Comparison of ENCODE assay signal across 23 mouse cellular contexts in genomic region chr8:123505267-123505666, GRCm38 (mm10). TPM values are rescaled to one million over a fixed set of nuclear protein-coding genes. Genes with fewer than 3 reads are reported as not detected.
"Had no signal": no experiment of that assay in that cellular context is flagged by ENCODE, and none has a peak within 500 bp of the region (broad histone marks: within the 10 kb centered on the region; RNA-seq: fewer than 3 reads in every experiment).

No protein-coding gene starts in this region.

- H3K9ac ChIP-seq: limb, embryonic 13.5 days; liver, embryonic 12.5 days; liver, embryonic 15.5 days; lung, embryonic 15.5 days; midbrain, embryonic 12.5 days; neural tube, embryonic 13.5 days had no signal

- H3K27me3 ChIP-seq: limb, embryonic 13.5 days; liver, embryonic 12.5 days; liver, embryonic 15.5 days; lung, embryonic 15.5 days; midbrain, embryonic 12.5 days; neural tube, embryonic 13.5 days had no signal

- H3K4me2 ChIP-seq: limb, embryonic 13.5 days; liver, embryonic 12.5 days; liver, embryonic 15.5 days; lung, embryonic 15.5 days; midbrain, embryonic 12.5 days; neural tube, embryonic 13.5 days had no signal

- ATAC-seq: intestine, postnatal 0 days; liver, embryonic 12.5 days had no signal

- H3K9me3 ChIP-seq: limb, embryonic 10.5 days; limb, embryonic 13.5 days; liver, embryonic 12.5 days; liver, embryonic 15.5 days; lung, embryonic 15.5 days; neural tube, embryonic 13.5 days had no signal

- H3K4me1 ChIP-seq: limb, embryonic 10.5 days; limb, embryonic 13.5 days; liver, embryonic 15.5 days; lung, embryonic 15.5 days; midbrain, embryonic 12.5 days; neural tube, embryonic 13.5 days had no signal

- DNase-seq: kidney, postnatal 25 days; layer of hippocampus, adult 9-11 months; liver; lung, adult 18-20 months; lung, postnatal 10 days; lung, postnatal 36 days; retina, postnatal 1 day; right cerebral cortex, postnatal 25 days; spleen, adult 18-20 months; thymus, adult 18-20 months; thymus, postnatal 36 days had no signal

- H3K27ac ChIP-seq: layer of hippocampus, adult 2 months; limb, embryonic 10.5 days; limb, embryonic 13.5 days; liver, embryonic 12.5 days; liver, embryonic 15.5 days; lung, embryonic 15.5 days; midbrain, embryonic 12.5 days; neural tube, embryonic 13.5 days had no signal

- H3K4me3 ChIP-seq: layer of hippocampus, adult 2 months; limb, embryonic 10.5 days; limb, embryonic 13.5 days; liver, embryonic 12.5 days; liver, embryonic 15.5 days; lung, embryonic 15.5 days; megakaryocyte, embryonic 14.5 days; midbrain, embryonic 12.5 days; myocyte; neural tube, embryonic 13.5 days had no signal

RNA-seq across cellular contexts. Expression of gene Dbndd1, which starts 10.0 kb away (rescaled TPM):
- total RNA-seq: monocyte, adult 5-6 weeks had no signal
